Mouse (Mus musculus): ENCODE measurements at regions not wholly inside any gene's neighbourhood (a gene's known extent, or its start where the extent isn't known, plus 50 kb on each side); places are given as distances from the start of the nearest gene placed in this dataset.
A peak's percentile ranks its signal among the peaks of the same experiment; 100 is the strongest.

GRCm38 (mm10) chr16:49289200-49290079 lies 232.2 kb downstream of the Myh15 start:
- no peak for TF ChIP-seq CTCF (IDR thresholded peaks at IDR 0.05; ENCODE audit: control insufficient read depth, insufficient read depth, insufficient read length)
- peak; percentile 61 for TF ChIP-seq MAX (IDR thresholded peaks at IDR 0.05)
- peak; percentile 49 for TF ChIP-seq USF1 (IDR thresholded peaks at IDR 0.05; ENCODE audit: low read depth)
- no peak for TF ChIP-seq MYOD1 (IDR thresholded peaks at IDR 0.05; ENCODE audit: control insufficient read depth, insufficient read length, low read depth)
- TF ChIP-seq MYOG (IDR thresholded peaks at IDR 0.05; ENCODE audit: control insufficient read depth, extremely low read depth, insufficient read length) = no peak

Data from C2C12 (cell line).